Mouse (Mus musculus): ENCODE data around the gene Tex28.
A peak's percentile ranks its signal among the peaks of the same experiment; 100 is the strongest.
"Not testable (repeated sequence)": the region's sequence is repeated elsewhere in the genome, so short reads cannot be mapped to it uniquely, and the experiment has no call there.

Tex28 gene

DNA sequence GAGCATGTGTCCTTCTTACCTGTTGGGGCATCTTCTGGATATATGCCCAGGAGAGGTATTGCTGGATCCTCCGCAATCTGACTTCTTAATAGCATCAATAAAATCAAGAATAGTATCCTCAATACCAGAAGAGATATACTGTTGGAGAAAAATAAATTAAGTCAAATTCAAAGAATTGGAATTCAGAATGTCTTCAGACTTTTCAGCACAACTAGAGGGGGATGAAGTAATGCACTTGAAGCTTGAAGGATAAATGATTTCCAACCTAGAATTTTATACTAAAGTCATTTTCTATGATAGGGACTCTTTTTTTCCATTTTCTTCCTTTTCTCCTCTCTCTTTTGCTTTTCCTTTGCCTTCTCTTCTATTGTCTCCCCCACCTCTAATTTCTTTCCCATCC, at the start of gene Tex28:
TSS of gene Tex28 (minus strand) at position 101 of the 400 bp plus-strand sequence.
- no peak for DNase-seq

DNA sequence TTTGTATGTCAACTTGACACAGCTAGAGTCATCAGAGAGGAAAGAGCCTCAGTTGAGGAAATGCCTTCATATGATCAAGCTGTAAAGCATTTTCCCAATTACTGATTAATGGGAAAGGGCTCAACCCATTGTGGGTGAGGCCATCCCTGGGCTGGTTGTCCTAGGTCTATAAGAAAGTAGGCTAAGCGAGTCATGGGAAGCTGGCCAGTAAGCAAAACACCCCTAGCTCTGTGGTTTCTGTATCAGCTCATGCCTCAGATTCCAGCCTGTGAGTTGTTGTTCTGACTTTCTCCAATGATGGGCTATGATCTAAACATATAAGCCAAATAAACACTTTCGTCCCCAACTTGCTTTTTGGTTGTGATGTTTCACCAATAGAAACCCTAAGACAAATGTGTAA, 35.9 kb upstream of the Tex28 start:
- DNase-seq: no peak

DNA sequence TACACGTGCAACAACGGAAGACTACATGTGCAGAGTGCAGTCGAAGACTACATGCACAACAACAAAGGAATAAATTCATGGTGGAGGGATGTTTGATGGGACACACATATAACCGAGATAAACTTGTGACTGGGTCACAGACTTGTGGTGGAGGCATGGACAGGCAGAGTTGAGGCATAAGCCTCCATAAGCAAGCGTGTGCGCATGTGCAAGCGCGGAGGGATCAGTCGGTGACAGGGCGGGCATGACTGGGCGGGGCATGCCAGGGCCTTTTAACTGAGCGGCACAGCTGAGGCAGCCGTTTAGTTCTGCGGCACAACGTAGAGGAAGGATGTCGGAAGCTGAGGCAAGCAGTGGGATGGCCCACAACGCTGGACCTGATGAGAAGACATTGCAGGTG, 9.3 kb upstream of the Tex28 start, which contains the start of gene Tktl1:
TSS of gene Tktl1 (plus strand) at position 301 of the 400 bp plus-strand sequence.
- no peak for DNase-seq

GRCm38 (mm10) chrX:74135263-74135662, 32.4 kb downstream of the Tex28 start, which contains the start of gene Mecp2:
Mecp2 (minus strand) TSS chrX:74135363.
- not testable (repeated sequence) for DNase-seq

DNA sequence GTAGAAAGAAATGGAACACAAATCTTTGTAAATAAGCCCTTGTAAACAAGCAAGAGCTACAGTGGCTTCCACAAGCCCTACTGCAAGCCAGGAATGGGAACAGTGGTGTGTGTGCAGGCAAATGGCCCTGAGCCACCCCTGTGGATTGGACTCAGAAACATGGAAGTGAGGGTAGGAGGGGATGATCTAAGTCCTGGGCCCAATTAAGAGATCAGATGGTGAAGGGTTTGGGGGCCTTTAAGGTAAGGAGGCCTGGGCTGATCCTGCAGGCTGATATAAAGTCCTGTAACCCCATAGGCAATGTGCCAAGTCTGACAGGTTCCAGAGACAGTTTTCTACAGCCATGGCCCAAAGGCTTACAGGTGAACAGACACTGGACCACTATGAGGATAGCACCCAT, 40.5 kb downstream of the Tex28 start, which contains the start of gene Opn1mw:
TSS of gene Opn1mw (plus strand) at position 301 of the 400 bp plus-strand sequence.
- DNase-seq: no peak

GRCm38 (mm10) chrX:74124975-74125374, 42.7 kb downstream of the Tex28 start:
- no peak for DNase-seq

DNA sequence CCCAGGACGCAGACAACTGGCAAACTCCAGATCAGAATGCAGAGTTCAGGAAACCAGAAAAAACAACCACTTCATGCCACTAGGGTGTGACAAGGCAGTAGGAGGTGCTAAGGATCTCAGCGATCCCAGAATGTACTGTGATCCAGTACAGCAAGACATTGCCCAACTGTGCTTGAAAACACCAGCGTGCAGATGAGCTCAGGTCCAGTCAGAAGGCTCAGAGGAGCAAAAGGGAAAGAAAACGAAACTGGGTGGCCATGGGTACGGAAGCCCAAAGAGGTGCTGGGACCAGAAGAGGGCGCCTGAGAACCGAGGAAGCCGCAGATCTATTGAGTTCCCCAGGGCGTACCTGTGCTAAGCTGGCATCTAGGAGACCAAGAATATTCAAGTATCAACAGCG, 52.1 kb downstream of the Tex28 start:
- DNase-seq: peak; percentile 63 to 66

DNA sequence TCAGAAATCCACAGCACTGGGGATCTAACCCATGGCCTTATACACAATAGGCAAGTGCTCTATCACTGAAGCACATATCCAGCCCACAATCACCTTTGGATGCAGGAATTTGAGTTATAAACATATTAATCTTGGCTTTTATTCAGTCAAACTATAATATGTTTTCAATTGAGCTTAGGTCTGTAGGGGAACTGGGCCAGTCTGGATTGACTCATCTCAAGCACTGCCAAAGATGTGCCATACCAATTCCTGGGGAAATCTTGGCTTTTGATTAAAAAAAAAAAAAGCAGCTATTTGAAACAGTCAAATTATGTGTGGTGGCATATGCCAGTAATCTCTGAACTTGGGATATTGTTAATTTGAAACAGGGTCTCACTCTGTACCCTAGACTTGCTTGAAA, 53.6 kb downstream of the Tex28 start:
- no peak for DNase-seq

DNA sequence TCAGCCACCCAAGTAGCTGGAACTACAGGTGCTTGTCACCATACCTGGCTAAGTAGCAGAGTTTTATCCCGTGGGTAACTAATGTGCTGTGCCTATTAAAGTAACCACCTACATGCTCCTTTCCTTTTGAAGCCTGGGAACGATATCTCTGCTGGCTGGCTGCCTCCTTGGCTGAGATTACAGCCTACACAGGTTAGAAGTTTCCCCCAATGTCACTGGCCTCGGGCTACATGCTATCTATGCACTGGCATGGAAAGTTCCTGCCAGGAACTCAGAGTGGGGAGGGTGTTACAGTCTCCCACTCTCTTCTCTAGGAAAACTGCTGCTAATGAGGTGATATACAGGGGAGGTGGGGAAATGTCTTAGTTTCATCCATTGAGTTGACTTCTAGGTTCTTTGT, 58.9 kb downstream of the Tex28 start:
- DNase-seq: no peak

- no peak for DNase-seq
Observed at GRCm38 (mm10) chrX:74105916-74106315, 61.7 kb downstream of the Tex28 start.

DNA sequence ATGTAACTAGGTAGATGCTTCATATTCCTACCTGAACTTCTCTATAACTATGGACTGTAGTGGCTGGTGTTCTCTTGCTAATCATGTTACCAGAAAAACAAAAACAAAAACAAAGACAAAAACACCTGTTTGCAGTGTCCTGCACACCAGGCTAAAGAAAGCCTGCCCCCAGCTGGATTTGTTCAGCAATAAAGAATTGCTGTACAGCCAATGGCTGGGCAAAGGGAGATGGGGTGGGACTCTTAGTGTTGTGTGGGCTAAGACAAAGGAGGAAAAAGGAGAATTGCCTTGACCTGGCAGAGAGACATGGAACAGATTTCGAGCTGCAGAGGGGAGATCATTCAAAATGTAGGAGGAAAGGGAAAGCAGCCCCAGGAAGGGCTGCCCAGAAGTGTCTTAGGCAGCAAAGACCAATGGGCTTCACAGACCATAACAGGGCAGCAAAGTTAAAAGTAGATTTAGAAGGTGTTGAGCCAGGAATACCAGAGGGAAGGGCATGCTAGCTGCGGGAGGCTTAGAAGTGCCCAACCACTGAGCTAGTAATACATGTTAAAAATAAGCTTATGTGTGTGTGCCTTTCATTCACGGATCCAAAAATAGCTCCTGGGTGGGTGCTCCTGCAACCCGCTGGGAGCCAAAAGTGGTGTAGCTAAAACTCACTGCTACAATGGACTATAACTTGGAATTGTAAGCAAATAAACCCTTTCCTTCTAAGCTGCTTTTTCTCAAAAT, 64.0 kb downstream of the Tex28 start:
- DNase-seq: no peak

Measured in cerebellum, postnatal 36 days (tissue).